Mouse (Mus musculus) 416B (cell line): ENCODE data around the gene Thsd4.
"Not testable (repeated sequence)": the region's sequence is repeated elsewhere in the genome, so short reads cannot be mapped to it uniquely, and the experiment has no call there.

Experiments
- DNase-seq: peaks from one replicate; pipeline ENCODE4 v3.0.0; 2011; ENCODE audit warnings: low read depth

The Thsd4 gene

GRCm38 (mm10) chr9:60213111-60213510, 308.7 kb downstream of the Thsd4 start:
- DNase-seq = no peak

- no peak for DNase-seq
Observed at GRCm38 (mm10) chr9:60208843-60209242, 313.0 kb downstream of the Thsd4 start.

- no peak for DNase-seq
Observed at GRCm38 (mm10) chr9:60203141-60203540, 318.7 kb downstream of the Thsd4 start.

- DNase-seq = no peak
Observed at GRCm38 (mm10) chr9:60200436-60200835, 321.4 kb downstream of the Thsd4 start.

GRCm38 (mm10) chr9:60198530-60199200, 323.2 kb downstream of the Thsd4 start:
- DNase-seq = no peak

GRCm38 (mm10) chr9:60195502-60195901, 326.3 kb downstream of the Thsd4 start:
- DNase-seq = peak; percentile 3

GRCm38 (mm10) chr9:60194905-60195304, 326.9 kb downstream of the Thsd4 start:
- no peak for DNase-seq

GRCm38 (mm10) chr9:60192321-60192720, 329.5 kb downstream of the Thsd4 start:
- DNase-seq = no peak

- no peak for DNase-seq
Observed at GRCm38 (mm10) chr9:60187437-60187836, 334.4 kb downstream of the Thsd4 start.

- DNase-seq = no peak
Observed at GRCm38 (mm10) chr9:60186948-60187347, 334.9 kb downstream of the Thsd4 start.

GRCm38 (mm10) chr9:60184083-60184482, 337.8 kb downstream of the Thsd4 start:
- DNase-seq = no peak

- no peak for DNase-seq
Observed at GRCm38 (mm10) chr9:60182371-60182770, 339.5 kb downstream of the Thsd4 start.

GRCm38 (mm10) chr9:60180936-60181335, 340.9 kb downstream of the Thsd4 start:
- DNase-seq = no peak

- no peak for DNase-seq
Observed at GRCm38 (mm10) chr9:60180114-60180513, 341.7 kb downstream of the Thsd4 start.

GRCm38 (mm10) chr9:60176311-60176710, 345.5 kb downstream of the Thsd4 start:
- no peak for DNase-seq

- DNase-seq = not testable (repeated sequence)
Observed at GRCm38 (mm10) chr9:60172459-60173060, 349.3 kb downstream of the Thsd4 start.

- peak; percentile 19 for DNase-seq
Observed at GRCm38 (mm10) chr9:60166990-60167389, 354.9 kb downstream of the Thsd4 start.

GRCm38 (mm10) chr9:60160855-60161254, 361.0 kb downstream of the Thsd4 start:
- no peak for DNase-seq

GRCm38 (mm10) chr9:60160194-60160593, 361.7 kb downstream of the Thsd4 start:
- no peak for DNase-seq

- peak; percentile 9 for DNase-seq
Observed at GRCm38 (mm10) chr9:60152990-60153389, 368.9 kb downstream of the Thsd4 start.

- no peak for DNase-seq
Observed at GRCm38 (mm10) chr9:60151897-60152627, 369.8 kb downstream of the Thsd4 start.

- DNase-seq = no peak
Observed at GRCm38 (mm10) chr9:60150511-60150910, 371.3 kb downstream of the Thsd4 start.

- no peak for DNase-seq
Observed at GRCm38 (mm10) chr9:60148988-60149387, 372.9 kb downstream of the Thsd4 start.
